Mouse (Mus musculus) layer of hippocampus, adult 9-11 months (tissue): ENCODE data around the gene Nat14.

ENCODE experiments used
- DNase-seq: peaks from one replicate; pipeline ENCODE4 v3.0.0; 2022

The Nat14 gene

DNA sequence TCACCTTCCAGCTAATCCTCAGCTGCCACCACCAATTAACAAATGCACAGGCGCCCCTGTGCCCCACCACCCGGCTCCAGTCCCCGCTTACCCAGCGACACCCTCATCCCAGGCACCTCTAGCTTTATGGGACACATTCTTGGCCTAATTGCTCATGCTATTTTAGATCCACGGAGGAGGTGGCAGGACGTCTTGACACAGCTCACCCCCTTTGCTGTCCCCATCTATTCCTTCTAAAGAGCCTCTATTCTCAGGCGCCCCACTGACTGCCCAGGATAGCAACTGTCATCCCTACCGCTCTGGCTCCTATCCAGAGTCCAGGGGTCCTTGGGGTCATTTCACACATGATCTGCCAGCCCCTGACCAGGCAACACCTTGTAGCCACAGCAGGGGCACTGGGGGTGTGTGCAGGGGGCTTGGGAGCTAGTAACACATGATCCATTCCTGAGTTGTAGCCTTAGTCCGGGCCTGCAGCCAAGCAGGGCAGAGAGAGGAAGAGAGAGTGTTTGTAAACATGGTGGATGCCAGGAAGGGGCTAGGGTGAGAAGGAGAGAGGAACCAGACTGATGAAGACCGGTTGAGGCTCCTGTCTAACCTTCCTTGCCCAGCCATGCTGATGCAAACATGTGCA lies 32.1 kb downstream of the Nat14 start:
- DNase-seq = no peak

DNA sequence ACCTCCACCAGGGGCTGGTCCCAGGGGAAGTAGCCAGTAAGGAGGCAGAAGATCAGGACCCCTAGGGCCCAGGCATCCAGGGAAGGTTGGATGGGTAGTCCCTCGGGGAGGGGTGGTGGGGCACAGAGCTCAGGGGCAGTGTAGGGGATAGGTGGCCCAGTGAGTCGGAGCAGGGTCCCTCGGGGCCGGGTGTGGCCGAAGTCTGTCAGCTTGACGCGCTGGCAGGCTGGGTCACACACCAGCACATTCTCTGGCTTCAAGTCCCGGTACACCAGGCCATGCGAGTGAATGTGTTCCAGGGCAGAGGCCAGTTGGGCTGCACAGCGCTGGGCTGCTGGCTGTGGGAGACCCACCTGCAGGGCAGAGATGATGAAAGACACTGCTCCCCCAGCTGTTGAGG lies 35.5 kb downstream of the Nat14 start:
- DNase-seq = no peak

DNA sequence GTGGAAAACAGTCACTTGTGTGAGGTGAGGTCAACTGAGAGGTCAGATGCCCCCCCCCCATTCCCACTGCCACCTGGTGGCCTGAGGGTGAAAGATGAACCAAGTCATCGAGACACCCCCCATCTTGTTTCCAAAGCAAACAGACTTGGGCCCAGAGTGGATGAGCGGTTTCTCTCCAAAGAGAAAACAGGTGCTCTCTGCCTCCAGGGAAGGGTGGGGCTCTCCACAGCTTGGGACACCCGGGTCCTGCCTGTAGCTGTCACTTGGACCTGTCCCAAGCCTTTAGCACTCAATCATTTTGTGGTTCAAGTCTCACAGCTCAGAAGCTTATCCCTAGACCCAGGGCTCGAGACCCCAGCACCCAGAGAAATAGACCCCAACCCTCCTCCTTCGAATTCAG lies 41.7 kb downstream of the Nat14 start:
- no peak for DNase-seq

DNA sequence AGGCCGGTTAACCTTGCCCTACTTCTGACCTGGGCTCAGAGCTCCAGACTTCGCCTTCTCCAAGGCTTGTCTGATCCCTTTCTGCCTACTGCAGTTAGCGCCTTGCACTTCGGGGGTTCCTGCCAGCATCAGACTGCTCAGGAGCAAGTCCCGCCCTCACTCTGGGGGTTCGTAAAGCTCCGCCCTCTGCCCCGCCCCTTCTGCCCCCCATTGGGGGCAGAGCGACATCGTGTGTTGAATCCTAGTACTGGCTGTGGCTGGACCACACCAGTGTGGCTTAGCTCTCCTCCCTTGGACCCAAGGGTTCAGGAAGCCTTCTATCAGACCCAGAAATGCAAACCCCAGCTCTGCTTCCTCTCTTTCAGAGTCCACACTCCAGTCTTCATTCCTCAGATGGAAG lies 42.4 kb downstream of the Nat14 start, which contains the start of gene Sbk2:
Sbk2 (minus strand) TSS at position 135 of the 400 bp plus-strand sequence.
- DNase-seq = peak; percentile 73

DNA sequence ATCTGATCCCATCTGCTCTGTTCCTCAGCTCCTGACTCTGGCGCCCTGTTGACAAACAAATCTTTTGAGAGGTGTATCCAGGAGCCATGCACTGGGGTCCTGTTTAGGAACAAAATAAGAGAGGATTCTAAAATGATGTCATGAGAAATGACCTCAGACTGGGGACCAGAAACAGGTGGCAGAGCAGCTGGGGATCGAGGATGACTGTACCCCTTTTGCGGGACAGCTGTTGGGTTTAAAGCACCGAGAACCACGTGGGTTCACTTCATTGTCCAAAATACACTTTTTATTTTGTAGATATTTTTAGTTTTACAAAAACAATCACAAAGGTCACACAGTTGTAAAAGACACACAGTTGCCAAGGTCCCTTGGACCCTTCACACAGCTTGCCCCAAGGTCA lies 43.2 kb downstream of the Nat14 start:
- DNase-seq = no peak

DNA sequence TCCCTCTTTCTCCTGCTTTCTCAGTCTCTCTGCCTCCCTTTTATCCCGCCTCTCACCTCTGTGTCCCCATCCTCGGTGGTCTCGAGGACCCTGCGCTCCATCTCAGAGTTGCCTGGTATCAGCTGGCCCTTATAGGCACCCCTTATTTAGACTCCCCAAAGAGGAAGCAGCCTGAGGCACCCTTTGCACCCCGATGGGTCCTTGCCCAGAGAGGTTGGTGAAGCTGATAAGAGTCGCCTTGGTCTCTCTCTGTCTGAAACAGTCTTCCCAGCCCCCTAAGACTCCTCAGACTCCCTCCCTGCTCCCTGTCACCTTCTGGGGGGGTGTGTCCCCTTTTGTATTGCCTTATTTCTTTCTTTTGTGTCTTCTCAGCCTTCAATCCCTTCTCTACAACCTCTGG lies 49.2 kb downstream of the Nat14 start, which contains the start of gene Sbk3:
Sbk3 (minus strand) TSS at position 101 of the 400 bp plus-strand sequence.
- no peak for DNase-seq

DNA sequence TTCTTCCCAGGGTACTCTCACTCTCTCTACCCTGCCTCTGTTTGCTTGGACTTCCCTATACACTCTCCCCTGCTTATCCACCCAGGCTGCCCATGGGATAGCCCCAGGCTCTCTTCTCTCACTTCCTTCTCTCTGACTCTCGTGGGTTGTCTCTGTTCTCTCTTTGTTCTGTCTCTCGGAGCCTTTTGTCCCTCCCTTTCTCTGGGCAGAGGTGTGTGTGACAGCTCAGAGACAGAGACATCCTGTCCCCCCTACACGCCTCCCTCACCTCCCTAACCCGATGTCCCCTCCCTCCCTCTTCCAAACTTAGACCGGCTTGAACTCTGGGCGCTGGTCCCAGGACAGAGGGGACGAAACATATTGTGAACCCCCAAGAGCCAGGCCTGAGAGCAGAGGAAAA lies 49.9 kb downstream of the Nat14 start:
- DNase-seq = no peak

DNA sequence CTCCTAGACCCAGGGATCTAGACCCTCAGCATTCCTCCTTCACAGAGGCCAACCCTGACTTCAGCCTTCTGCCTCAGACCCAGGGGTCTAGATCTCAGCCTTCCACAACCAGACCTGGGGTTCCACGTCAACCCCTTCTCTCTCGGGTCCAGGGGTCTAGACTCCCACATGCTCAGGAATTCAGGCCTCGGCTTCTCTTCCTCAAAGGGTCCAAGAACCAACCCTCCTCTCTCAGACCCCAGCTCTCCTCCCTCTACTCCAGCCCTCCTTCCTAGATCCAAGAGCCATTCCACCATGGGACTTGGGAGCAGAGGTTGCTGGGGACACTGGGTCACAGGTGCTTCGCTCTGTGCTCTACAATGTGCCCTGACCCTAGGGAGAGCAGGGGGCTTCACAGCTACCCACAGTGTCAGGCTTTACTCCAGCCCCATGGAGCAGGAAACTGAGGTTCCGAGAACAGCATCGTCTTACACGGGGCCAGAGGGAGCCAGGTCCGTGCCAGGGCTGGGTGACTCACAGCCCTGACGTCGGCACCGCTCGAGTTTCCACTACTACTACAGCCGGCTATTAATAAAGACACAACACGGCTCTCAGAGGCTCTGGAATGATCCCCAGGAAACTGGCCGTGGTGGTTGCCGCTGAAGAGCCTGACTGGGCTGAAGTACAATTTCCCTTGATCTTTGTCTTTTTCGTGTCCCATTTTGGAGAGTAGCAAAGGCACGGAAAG lies 50.7 kb downstream of the Nat14 start:
- peak; percentile 9 for DNase-seq
